Mouse (Mus musculus): Measurements from ENCODE around the gene Epn2. TPM values are rescaled to one million over a fixed set of nuclear protein-coding genes. Genes with fewer than 3 reads are reported as not detected.

The Epn2 gene
- polyA plus RNA-seq (2012; rRNA removed) = 10.7 and 10.8 TPM in 2 replicates

DNA sequence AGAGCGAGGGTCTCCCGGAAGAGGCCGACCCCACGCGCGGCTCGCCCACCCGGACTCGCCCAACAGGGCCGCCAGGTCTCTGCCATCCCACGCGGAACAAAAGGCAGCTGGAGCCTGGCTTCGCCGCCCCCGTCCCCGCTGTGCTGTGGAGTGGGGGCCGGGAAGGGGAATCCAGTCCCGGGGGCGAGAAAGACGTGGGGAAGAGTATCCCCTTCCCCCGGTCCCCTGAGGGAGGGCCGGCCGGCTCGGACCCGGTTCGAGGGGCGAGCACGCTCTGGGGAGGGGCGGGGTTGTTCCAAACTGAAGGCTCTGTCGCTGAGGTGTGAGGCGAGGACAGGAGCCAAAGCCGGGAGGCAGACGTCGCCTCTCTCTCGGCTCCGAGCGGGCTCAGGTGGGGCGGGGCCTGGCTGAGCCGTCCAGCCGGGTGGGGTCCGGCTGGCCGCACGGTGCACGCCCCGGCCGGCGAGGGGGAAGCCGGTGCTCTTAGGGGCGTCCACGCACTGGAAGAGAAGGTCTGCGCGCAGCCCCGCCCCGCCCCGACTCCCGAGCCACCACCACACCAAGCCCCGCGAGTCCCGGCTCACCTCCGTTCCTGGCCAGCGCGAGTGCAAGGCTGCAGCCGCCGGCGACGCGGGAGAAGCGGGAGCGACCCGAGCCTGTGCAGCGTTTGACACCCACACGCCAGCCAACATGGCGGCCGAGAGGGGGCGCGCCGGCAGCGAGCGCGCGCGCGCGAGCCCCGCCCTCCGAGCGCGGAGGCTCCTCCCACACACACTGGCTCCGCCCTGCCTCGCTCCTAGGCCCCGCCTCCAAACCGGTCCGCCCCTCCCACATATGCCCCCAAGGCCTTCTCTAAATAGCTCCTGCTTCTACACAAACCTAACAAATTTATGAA is at the start of gene Epn2:
Gene Epn2 (minus strand): TSS at position 705 of the 895 bp plus-strand sequence.

DNA sequence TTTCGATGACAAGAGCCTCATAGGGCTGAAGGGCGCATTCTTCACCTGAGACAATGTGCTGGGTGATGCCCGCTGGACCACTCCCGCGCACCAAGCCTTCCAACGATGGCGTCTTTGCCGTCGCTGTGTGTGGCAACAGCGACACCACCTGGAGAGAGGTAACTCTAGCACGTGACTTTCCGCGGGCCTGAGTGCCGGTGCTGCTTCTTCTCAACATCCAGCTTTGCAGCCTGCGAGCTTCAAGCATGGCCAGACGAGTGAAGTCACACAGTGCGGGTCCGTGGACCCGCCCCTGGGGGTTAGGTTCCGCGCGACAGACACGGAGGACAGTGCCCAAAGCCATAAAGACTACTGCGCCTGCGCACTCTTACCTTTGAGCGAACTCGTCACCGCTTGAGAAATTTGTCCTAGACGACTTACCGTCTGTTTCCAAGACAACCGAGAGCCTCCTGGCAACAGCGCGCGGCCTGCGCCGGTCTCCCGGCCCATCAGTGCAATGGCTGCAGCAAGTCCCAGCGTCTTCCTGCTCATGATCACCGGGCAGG is 74.7 kb downstream of the Epn2 start, which contains the start of gene B9d1:
Gene B9d1 (plus strand): TSS at position 432 of the 545 bp plus-strand sequence.

DNA sequence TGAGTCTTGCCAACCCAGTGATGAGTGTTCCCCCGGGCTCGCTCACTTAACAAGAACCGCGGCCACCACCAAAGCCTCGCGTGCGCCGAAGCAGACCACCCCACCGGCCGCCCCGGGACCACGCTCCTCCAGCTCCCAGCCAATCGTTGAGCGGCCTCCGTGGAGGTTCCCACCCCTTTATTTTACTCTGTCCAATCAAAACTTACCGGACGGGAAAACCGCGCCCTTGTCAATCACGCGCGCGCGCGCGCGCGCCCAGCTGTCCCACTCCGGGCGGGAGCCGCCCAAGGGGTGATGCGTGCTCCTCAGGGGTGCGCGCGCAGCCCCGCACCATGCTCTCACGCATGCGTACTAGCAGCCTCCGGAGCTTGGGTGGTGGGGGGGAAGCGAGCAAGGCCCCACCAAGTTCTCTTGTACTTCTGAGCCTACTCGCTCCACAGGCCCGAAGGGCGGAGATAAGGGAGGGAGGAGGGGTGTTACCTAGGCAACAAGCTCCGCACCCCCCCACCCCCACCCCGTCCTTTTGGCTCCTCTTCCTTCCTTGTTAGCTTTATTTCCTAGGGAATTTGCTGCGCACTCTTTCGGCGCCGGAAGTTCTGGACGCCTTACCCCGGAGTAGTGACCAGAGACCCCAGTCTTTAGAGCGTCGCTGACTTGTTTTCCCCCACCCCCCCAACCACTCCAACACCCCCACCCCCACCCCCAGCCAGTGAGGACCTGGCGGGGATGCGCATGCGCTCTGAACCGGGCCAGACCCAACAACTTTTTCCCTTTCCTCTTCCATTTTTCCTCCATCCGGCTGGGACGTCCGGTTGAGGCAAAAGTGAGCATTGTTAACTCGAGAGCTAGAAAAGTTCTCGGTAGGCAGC is 85.1 kb downstream of the Epn2 start, which contains the start of gene Mapk7:
Gene Mapk7 (minus strand): TSS at position 278 of the 869 bp plus-strand sequence.

DNA sequence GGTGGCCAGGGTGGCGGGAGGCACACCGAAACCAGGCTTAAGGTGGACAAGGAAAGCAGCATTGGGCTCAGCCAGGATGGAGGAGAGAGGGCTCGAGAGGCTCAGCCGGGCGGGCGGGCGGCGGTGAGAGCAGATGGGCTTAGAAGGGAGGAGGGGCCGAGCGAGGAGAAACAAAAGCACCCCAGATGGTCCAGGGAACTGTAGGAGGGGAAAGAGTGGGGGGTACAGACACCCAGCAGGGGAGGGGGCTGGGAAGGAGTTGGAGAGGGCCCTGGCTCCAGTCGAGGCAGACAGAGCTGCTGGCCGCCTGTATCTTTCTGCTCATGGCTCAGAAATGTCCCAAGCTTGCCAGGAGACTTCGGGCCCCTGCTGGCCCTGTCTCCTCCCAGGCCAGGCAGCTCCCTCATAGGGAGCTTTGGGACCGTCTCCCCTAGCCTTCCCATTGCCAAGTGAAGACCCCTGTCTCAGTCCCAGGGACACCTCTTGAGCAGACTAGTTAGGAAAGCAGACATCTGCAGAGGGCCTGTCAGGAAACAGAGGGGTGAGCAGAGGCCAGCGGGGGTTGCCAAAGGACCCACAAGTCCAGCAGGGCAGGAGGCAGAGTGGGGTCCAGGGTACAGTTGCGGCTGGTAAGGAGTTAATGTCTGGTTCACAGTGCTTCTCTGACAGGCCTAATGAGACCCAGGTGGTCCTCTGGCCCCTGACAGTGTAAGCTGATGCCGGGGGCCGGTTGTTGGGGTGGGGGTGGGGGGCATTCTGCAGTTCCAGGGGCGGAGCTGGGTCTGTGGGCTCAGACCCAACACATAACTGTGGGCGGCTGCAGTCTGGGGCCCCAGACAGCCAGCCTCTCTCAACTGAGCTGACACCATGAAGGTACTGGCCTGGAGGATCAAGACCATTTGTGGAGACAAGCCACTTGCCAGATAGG is 94.6 kb downstream of the Epn2 start, which contains the start of gene Mfap4:
Gene Mfap4 (plus strand): TSS at position 819 of the 928 bp plus-strand sequence.

Other genes starting within 250 kb of the Epn2 start
- 0.18 and 0.24 TPM in 2 replicates for gene Slc47a2, start 236.8 kb downstream of the Epn2 start, polyA plus RNA-seq (2012; rRNA removed)
- gene Slc47a1, start 201.3 kb downstream of the Epn2 start, polyA plus RNA-seq (2012; rRNA removed) = 0.27 and 0.42 TPM in 2 replicates
- gene Rnf112, start 125.6 kb downstream of the Epn2 start, polyA plus RNA-seq (2012; rRNA removed) = 0.37 and 0.41 TPM in 2 replicates
- gene Mfap4, start 94.3 kb downstream of the Epn2 start, polyA plus RNA-seq (2012; rRNA removed) = 126 and 140 TPM in 2 replicates
- gene Mapk7, start 85.3 kb downstream of the Epn2 start, polyA plus RNA-seq (2012; rRNA removed) = 13.8 and 18.3 TPM in 2 replicates
- 11.1 and 12.3 TPM in 2 replicates for gene B9d1, start 74.5 kb downstream of the Epn2 start, polyA plus RNA-seq (2012; rRNA removed)
- gene Grap, start 73.6 kb upstream of the Epn2 start, polyA plus RNA-seq (2012; rRNA removed) = 1.9 and 2.5 TPM in 2 replicates
- 8.9 and 10.3 TPM in 2 replicates for gene Fam83g, start 104.4 kb upstream of the Epn2 start, polyA plus RNA-seq (2012; rRNA removed)
- gene Slc5a10, start 141.1 kb upstream of the Epn2 start, polyA plus RNA-seq (2012; rRNA removed) = 0.03 and 0.06 TPM in 2 replicates
- 3.6 and 3.8 TPM in 2 replicates for gene Prpsap2, start 182.4 kb upstream of the Epn2 start, polyA plus RNA-seq (2012; rRNA removed)